Comparison of ENCODE assay signal across 15 mouse cellular contexts in the genomic region with DNA sequence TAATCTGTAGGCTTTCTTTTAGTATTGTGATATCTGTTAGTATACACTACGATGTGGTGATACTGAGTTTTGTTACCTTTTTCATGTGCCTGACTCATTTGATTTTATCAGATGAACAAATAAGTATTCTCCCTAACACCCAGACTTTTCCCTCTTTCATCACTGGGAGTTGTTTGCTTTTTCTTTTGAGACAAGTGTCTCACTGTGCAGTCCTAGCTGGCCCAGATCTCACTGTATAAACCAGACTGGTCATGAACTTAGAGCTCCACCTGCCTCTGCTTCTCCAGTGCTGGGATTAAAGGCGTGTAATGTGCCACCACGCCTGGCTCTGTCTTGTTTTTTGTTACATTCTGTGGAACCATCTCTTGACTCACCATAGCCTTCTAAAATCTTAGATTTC.
"Had no signal": no experiment of that assay in that cellular context is flagged by ENCODE, and none has a peak within 500 bp of the region (broad histone marks: within the 10 kb centered on the region; RNA-seq: fewer than 3 reads in every experiment).

No protein-coding gene starts in this region.

- H3K9ac ChIP-seq: neural tube, embryonic 12.5 days; neural tube, embryonic 13.5 days; neural tube, embryonic 15.5 days had no signal

- H3K9me3 ChIP-seq: neural tube, embryonic 12.5 days; neural tube, embryonic 13.5 days; neural tube, embryonic 15.5 days had no signal

- H3K27me3 ChIP-seq: neural tube, embryonic 12.5 days; neural tube, embryonic 13.5 days; neural tube, embryonic 15.5 days had no signal

- H3K4me3 ChIP-seq: neural tube, embryonic 12.5 days; neural tube, embryonic 13.5 days; neural tube, embryonic 15.5 days had no signal

- H3K27ac ChIP-seq: neural tube, embryonic 12.5 days; neural tube, embryonic 13.5 days; neural tube, embryonic 15.5 days had no signal

- H3K4me2 ChIP-seq: neural tube, embryonic 12.5 days; neural tube, embryonic 13.5 days; neural tube, embryonic 15.5 days had no signal

- H3K4me1 ChIP-seq: neural tube, embryonic 12.5 days; neural tube, embryonic 13.5 days; neural tube, embryonic 15.5 days had no signal

- DNase-seq: retina, postnatal 1 day; right cerebral cortex, adult 18-20 months; right cerebral cortex, postnatal 14 days; right cerebral cortex, postnatal 25 days; right cerebral cortex, postnatal 4 days; spleen, adult 18-20 months; thymus, adult 18-20 months; thymus, adult 2 months; thymus, postnatal 14 days; thymus, postnatal 25 days; thymus, postnatal 36 days; thymus, postnatal 4 days had no signal
